Comparison of ENCODE assay signal across 27 mouse cellular contexts in the genomic region with DNA sequence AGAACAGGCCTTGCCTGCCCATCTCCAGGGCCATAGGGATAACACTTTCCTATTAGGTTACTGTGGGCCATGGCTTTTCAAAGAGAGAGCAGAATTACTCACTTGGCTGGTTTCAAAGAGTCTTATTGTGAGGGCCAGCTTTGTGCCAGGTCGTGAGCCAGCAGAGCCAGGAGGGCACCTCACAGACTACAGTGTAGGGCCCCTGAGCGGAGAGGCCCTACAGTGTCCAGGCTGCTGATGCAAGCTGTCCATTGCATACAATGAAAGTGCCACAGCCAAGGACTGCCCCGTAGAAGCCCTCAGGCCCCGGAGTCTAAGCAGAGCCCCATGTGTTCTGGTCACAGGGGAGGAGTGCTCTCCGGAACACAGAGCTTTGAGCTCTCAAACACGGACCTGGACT. TPM values are rescaled to one million over a fixed set of nuclear protein-coding genes. Genes with fewer than 3 reads are reported as not detected.
DNase-seq lines count a peak whose midpoint lies in the region; ATAC-seq lines count a peak whose summit lies in the region.
"Had no signal": no experiment of that assay in that cellular context is flagged by ENCODE, and none has a peak within 500 bp of the region (broad histone marks: within the 10 kb centered on the region; RNA-seq: fewer than 3 reads in every experiment).

No protein-coding gene starts in this region.

- intact Hi-C loops in left cerebral cortex, postnatal 4 days (cut with DNase I), result no loop called here

- H3K4me2 ChIP-seq in hindbrain, embryonic 16.5 days (ENCODE audit: low read length), result no peak overlapping the region
- H3K4me2 ChIP-seq: embryonic facial prominence, embryonic 12.5 days; forebrain, embryonic 12.5 days; hindbrain, embryonic 15.5 days; kidney, embryonic 15.5 days had no signal

- no peak overlapping the region for H3K27ac ChIP-seq in hindbrain, embryonic 16.5 days (ENCODE audit: low read depth, low read length)
- no peak overlapping the region for H3K27ac ChIP-seq in hindbrain, embryonic 10.5 days
- H3K27ac ChIP-seq: embryonic facial prominence, embryonic 12.5 days; forebrain, embryonic 12.5 days; heart, embryonic 10.5 days; hindbrain, embryonic 15.5 days; kidney, embryonic 15.5 days had no signal

- DNase-seq in cerebellum, adult 11-12 months, result peak; percentile 64
- DNase-seq in cerebellum, postnatal 14 days, result no peak
- peak; percentile 43 to 63 for DNase-seq in cerebellum, postnatal 10 days
- no peak for DNase-seq in cerebellum, postnatal 4 days (ENCODE audit: low spot score in 2 of 2)
- DNase-seq in hindbrain, embryonic 10.5 days (ENCODE audit: low spot score), result no peak
- peak; percentile 47 for DNase-seq in left cerebral cortex, postnatal 4 days
- no peak for DNase-seq in left cerebral cortex, adult 8-10 months (ENCODE audit: low spot score in 2 of 2)
- DNase-seq: adrenal gland, adult 8-10 months; adrenal gland, postnatal 36 days; B cell, adult 2 months; gastrocnemius, postnatal 10 days; heart, adult 18-20 months; heart, postnatal 14 days; kidney, adult 18-20 months had no signal

- peaks cover 24% of the 10 kb centered on the region for H3K36me3 ChIP-seq in hindbrain, embryonic 16.5 days (ENCODE audit: control insufficient read depth, insufficient read depth, low read length)
- H3K36me3 ChIP-seq in hindbrain, embryonic 10.5 days, result no peaks in the 10 kb centered on the region
- H3K36me3 ChIP-seq: embryonic facial prominence, embryonic 12.5 days; G1E; heart, embryonic 10.5 days; kidney, embryonic 15.5 days had no signal

- WGBS in hindbrain, embryonic 16.5 days, result 61% methylated on average over 6 of the region's 6 CpGs
- WGBS in hindbrain, embryonic 10.5 days, result 83% methylated on average over 6 of the region's 6 CpGs

- 0 out of 2 replicates have a peak, but pooled peaks have one; percentile 40 for ATAC-seq in hindbrain, embryonic 16.5 days
- ATAC-seq: CD4-positive, CD25-positive, alpha-beta regulatory T cell, adult 4 months had no signal

- no peaks in the 10 kb centered on the region for H3K9me3 ChIP-seq in hindbrain, embryonic 16.5 days (ENCODE audit: control insufficient read depth, low read length)
- H3K9me3 ChIP-seq in hindbrain, embryonic 10.5 days, result no peaks in the 10 kb centered on the region
- H3K9me3 ChIP-seq: embryonic facial prominence, embryonic 12.5 days; forebrain, embryonic 12.5 days; G1E; heart, embryonic 10.5 days; hindbrain, embryonic 15.5 days; kidney, embryonic 15.5 days had no signal

- no peak overlapping the region for H3K4me3 ChIP-seq in hindbrain, embryonic 16.5 days (ENCODE audit: low read length)
- no peak overlapping the region for H3K4me3 ChIP-seq in hindbrain, embryonic 10.5 days
- H3K4me3 ChIP-seq: embryonic facial prominence, embryonic 12.5 days; forebrain, embryonic 12.5 days; heart, embryonic 10.5 days; hindbrain, embryonic 15.5 days; kidney, embryonic 15.5 days had no signal

- no peaks in the 10 kb centered on the region for H3K27me3 ChIP-seq in hindbrain, embryonic 16.5 days (replicated peaks; ENCODE audit: control insufficient read depth, insufficient read depth, low read length)
- H3K27me3 ChIP-seq in hindbrain, embryonic 10.5 days (ENCODE audit: insufficient read depth, poor library complexity, severe bottlenecking), result peaks cover 23% of the 10 kb centered on the region
- H3K27me3 ChIP-seq: hindbrain, embryonic 15.5 days; kidney, embryonic 15.5 days had no signal

- H3K9ac ChIP-seq in hindbrain, embryonic 16.5 days (ENCODE audit: low read depth, low read length), result no peak overlapping the region
- H3K9ac ChIP-seq: embryonic facial prominence, embryonic 12.5 days; forebrain, embryonic 12.5 days; hindbrain, embryonic 15.5 days; kidney, embryonic 15.5 days had no signal

- no peaks in the 10 kb centered on the region for H3K4me1 ChIP-seq in hindbrain, embryonic 16.5 days (ENCODE audit: control insufficient read depth, insufficient read depth, low read depth, low read length)
- peaks cover 30% of the 10 kb centered on the region for H3K4me1 ChIP-seq in hindbrain, embryonic 10.5 days (replicated peaks)
- H3K4me1 ChIP-seq: embryonic facial prominence, embryonic 12.5 days; heart, embryonic 10.5 days had no signal

RNA-seq across cellular contexts. Expression of gene Slc22a12, which starts 59.9 kb away (rescaled TPM):
- polyA plus RNA-seq in hindbrain, embryonic 16.5 days (2015; fragmentation: Nextera tagmentation; extraction: Ambion mirVana), result 0.14 TPM in 1 of 2 replicates, not detected in the other
- polyA plus RNA-seq in hindbrain, embryonic 10.5 days (2016; fragmentation: Nextera tagmentation; extraction: Ambion mirVana), result not detected in 2 replicates
- total RNA-seq in left cerebral cortex, postnatal 4 days (2021), result under 1 TPM in 1 of 2 experiments, not detected in 1; 0.30 TPM
- total RNA-seq in left cerebral cortex, adult 8-10 months (2022), result under 1 TPM; 0.63 to 0.94 (median 0.69) TPM
- total RNA-seq: G1E; gastrocnemius, postnatal 10 days; gastrocnemius, postnatal 4 days; heart, postnatal 14 days; hematopoietic stem cell, adult 5-6 weeks had no signal
- polyA plus RNA-seq: brain, embryonic 14.5 days; CD4-positive, CD25-positive, alpha-beta regulatory T cell, adult 4 months; embryonic facial prominence, embryonic 12.5 days; forebrain, embryonic 12.5 days; G1E; heart, embryonic 10.5 days; heart, embryonic 14.5 days; hindbrain, embryonic 15.5 days; intestine, embryonic 14.5 days had no signal

Comparison
In these comparisons a context has a peak if more than half of its experiments do, and no peak if none do; other contexts are left out.
1. DNase-seq: peak in cerebellum, adult 11-12 months (single experiment), cerebellum, postnatal 10 days (2 of 2) and left cerebral cortex, postnatal 4 days (single experiment); none in cerebellum, postnatal 14 days (0 of 2), cerebellum, postnatal 4 days (0 of 2), hindbrain, embryonic 10.5 days (single experiment) and left cerebral cortex, adult 8-10 months (0 of 2).